Mouse (Mus musculus): ENCODE data around the gene Ccr7. TPM values are rescaled to one million over a fixed set of nuclear protein-coding genes. Genes with fewer than 3 reads are reported as not detected.

Gene Ccr7
- total RNA-seq, 1 experiment from 2014 or later: 0.48 TPM

GRCm38 (mm10) chr11:99137385-99137784 lies 17.5 kb downstream of the Ccr7 start:
- no peak for DNase-seq

DNA sequence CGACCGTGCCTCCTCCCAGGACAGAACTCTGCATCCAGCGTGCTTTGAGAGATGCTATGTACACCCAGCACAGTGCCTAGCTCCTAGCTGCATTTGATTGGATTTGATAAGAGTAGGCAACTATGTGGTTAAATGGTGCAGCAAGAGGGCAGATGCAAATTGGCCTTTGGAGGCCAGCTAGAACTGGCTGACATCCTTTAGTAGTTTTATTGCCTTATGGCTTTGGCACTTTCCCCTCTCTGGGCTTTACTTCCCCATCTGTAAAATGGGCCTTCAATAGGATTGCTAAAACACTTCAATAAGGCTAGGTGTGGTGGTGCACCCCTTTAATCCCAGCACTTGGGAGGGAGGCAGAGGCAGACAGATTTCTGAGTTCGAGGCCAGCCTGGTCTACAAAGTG lies 17.9 kb downstream of the Ccr7 start:
- no peak for DNase-seq

DNA sequence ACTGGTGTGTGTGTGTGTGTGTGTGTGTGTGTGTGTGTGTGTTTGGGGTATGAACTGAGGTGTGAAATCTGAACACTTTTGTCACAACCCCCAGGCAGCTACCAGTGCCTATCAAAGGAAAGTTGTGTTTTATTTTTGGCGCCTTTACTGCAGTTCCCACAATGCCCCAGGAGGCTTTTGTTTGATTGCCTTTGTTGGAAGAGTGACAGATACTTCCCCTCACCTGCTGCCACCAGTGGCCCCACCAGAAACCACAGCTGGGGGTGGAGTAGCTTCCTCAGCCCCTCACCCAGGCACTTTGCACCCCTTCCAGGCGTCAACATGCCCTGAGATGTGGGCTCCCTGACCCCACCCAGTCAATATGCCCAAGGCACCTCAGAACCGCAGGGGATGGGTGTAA lies 18.5 kb downstream of the Ccr7 start:
- no peak for DNase-seq

DNA sequence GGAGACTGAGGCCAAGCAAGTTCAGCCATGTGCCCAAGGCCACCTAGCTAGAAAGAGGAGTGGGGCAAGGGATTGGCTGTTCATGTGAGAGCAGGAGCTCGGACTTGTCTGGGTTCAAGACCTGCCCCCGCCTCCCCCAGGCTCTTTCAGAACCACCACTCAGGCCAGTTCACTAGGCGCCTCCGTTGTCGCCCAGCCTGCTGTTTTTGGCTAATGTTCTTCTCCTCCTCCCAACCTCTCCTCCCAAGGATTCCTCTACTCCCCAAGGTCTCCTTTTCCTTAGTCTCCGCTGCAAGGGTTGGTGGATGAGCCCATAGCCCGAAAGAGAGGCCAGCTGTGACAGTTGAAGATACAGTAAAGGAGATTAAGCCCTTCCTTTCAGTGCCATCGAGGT lies 19.8 kb downstream of the Ccr7 start:
- DNase-seq: no peak

DNA sequence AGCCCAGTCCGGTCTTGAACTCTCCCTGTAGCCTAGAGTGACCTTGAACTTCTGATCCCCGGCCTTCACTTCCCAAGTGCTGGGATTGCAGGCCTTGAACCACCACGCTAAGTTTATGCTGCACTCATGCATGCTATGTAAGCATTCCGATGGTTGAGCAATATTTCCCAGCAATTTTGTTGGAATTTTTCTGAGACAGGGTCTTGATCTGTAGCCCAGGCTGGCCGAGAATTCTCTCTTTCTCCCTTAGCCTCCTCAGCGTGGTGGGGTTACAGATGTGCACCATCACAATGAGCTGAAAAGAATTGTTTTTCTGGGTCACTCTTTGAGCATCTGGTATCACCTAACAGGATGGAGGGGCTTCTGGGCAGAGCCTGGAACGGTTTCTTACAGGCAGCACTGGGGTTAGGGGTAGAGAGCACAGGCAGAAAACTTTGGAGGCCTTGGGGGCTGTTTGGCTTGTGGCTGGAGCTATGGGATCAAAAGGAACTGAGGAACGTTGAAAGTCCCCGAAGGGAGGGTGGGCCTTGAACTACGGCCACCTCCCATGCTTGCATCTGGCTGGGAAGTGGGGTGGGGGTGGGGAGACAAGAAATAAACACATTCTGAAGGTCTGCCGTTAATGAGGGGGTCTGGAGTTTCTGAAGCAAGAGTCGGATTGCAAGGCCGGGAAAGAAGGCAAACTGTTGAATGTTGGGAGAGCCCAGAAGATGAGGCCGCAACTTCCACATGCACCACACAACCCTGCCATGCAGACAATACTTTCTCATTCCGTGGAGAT lies 20.4 kb downstream of the Ccr7 start:
- DNase-seq: peak; percentile 3

- no peak for DNase-seq
These were observed 21.5 kb downstream of the Ccr7 start for GRCm38 (mm10) chr11:99133285-99133897.

DNA sequence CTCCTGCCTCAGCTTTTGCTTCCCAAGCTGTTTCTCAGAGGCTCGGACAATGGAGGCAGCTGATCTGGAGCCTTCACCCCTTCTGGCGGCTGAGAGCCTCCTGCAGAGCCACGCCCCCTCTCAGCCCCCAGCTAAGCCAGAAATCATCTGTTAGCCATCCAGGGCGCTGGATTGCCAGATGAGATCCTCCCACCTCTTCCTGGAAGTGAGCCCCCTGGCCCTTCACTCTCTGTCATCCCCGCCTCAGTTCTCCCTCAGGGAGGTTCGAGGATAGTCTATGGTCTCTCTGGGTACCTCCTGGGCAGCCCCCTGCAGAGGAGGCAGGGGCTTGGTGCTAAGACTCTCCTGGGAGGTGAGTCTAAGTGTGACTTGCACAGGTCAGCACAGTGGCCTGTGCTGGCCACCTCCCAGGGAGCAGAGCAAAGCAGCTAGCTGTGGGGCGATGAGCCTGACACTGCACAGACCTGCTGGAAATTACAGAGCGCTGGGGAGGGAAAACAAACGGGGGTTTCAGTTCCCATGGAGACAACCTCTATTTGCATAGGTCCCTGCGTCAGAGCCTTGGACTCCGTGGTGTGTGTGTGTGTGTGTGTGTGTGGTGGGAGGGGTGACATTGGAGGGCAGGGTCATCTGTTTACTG lies 22.7 kb downstream of the Ccr7 start:
- DNase-seq: peak; percentile 59

DNA sequence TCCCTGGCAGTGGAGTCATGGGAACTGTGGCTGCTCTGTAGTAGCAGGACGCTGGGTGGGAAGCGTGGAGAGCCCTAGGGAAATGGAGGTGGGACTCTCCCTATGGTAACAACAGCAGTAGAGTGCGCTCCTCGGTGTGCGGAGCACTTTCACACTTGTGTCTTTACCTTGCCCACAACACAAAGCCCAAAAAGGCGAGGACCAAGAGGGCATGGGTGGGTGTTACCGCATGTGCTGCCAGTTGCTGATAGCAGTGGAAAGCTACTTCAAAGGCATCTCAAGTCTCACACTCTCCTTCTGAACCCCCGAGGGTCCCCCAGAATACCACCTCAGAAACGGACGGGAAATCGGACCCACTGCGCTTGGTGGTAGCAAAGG lies 23.4 kb downstream of the Ccr7 start:
- no peak for DNase-seq

DNA sequence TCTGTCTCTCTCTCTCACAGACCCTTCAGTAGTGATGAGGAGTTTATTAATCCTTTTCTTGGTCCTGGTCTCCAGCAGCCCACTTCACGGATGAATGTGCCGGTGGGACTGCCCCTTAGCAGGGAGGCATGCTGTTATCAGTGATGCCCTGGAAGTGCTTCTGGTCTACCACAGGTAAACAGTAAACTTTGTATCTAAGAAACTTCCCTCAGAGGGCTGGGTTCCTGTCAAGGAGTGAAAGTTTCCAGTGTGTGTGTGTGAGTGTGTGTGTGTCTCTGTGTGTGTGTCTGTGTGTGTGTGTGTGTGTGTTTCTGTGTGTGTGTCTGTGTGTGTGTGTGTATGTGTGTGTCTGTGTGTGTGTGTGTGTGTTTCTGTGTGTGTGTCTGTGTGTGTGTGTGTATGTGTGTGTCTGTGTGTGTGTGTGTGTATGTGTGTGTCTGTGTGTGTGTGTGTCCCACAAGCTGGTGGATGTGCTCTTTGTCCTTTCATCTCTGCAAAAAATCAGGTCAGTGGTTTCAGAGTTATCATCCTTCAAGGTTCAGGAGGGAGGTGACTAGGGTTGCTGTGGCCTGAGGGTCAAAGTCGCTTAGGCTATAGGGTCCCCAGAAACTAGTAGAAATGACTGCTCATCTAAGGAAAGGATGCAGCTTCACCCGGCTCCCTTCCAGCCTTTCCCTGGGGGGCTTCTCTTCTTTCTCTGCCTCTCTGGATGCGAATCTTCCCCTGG lies 24.0 kb downstream of the Ccr7 start:
- DNase-seq: no peak

- DNase-seq: no peak
These were observed 25.6 kb downstream of the Ccr7 start for GRCm38 (mm10) chr11:99129287-99129686.

DNA sequence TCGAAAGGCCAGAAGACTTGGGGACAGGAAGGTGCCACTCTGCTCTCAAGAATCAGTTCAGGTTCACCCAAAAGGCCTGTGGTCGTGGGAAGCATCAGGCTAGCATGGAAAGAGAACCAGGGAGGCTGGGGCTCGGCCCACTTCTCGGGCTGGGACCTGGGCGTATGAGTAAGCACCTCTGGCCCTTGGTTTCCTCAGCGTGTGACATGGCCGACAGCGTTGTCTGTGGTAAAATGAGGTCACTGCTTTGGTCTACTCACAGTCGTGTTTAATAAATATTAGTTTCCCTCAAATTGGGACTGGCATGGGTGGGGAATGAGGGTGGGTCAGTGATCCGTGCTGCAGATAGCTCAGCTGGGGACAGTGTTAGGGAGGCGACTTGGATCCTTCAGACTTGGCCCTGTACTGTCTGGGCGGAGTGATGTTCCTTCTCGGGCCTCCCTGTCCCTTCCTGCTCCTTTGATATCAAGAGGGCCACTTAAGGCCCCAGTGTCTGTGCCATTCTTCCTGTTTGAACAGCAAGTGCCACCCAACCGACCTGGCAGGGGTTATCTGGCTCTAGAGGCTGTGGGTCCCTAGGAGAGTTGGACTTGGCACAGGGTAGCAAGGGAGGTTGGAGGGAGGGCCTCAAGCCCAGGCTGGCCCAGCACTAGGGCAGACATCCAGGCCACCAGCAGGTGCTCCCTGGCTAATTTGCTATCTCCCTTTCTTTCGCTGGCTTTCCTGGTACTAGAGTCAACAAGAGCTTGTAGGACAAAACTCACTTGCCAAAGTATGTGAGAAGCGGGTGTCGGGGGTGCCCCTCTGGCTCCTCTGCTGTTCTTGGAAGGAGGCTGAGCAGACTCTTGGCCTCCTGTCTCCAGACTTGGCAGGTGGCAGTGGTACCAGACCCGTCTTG lies 26.8 kb downstream of the Ccr7 start:
- no peak for DNase-seq

GRCm38 (mm10) chr11:99126482-99127253 lies 28.2 kb downstream of the Ccr7 start:
- no peak for DNase-seq

DNA sequence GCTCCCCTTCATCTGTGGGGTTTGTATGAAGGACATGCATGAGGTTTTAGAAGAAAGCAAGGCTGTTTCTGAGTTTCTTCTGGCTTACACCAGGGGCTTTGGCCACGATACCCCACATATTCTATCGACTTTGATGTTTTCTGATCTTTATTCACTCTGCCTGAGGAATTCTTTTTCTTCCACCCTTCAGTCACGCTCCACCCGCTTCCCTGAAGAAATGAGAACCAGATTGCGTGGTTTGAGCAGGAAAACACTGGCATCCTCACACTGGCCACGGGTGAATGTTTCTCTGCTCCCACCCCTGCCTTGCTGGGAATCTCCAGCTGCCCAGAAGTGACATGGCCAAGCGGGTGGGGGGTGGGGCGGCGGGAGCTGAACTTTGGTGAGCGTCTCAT lies 30.2 kb downstream of the Ccr7 start:
- DNase-seq: no peak

DNA sequence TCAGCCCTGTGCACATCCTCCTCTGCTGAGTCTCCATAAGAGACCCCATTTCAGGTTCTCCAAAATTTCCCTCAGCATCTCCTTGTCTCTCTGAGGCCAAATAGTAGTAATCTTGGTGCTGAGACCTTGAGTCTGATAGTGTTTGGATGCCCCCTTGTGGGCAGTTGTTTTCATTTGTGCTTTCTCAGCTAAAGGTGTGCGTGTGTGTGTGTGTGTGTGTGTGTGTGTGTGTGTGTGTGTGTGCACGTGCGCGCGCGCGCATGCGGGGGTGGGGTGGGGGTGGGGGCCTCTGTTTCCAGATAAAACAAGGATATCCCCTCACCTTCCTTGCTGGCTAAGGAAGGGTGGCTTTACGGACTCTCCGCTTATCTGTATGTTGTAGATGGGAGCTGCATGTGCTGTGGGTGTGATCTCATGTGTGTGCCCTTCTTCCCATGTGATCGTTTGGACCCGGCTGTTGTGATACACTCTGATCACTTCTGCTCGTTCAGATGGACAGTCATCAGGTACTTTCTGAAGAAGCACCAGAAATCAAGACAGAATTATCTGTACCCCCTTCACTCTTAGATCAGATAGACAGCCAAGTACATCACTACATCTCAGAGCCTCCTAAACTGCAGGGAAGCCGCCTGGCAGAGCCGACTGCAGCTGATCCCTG lies 30.8 kb downstream of the Ccr7 start:
- DNase-seq: peak; percentile 68

GRCm38 (mm10) chr11:99122703-99123102 lies 32.2 kb downstream of the Ccr7 start:
- DNase-seq: no peak

DNA sequence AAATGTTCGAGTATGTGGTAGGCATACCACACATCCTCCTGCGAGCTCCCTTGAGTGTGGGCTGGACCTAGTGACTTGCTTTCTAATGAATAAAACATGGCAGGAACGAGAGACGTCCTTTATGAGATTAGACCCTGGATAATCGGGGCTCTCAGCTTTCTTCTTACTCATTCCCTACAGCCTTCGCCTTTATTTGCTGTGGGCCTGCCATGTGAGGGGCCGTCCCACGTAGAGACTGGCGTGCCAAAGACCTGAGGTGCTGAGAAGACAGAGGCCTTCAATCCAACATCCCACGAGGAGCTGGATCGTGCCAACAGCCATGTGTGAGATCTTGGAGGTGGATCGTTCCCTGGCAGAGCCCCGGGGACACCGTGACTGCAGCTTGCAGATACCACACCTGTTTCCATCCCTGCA lies 33.7 kb downstream of the Ccr7 start:
- no peak for DNase-seq

DNA sequence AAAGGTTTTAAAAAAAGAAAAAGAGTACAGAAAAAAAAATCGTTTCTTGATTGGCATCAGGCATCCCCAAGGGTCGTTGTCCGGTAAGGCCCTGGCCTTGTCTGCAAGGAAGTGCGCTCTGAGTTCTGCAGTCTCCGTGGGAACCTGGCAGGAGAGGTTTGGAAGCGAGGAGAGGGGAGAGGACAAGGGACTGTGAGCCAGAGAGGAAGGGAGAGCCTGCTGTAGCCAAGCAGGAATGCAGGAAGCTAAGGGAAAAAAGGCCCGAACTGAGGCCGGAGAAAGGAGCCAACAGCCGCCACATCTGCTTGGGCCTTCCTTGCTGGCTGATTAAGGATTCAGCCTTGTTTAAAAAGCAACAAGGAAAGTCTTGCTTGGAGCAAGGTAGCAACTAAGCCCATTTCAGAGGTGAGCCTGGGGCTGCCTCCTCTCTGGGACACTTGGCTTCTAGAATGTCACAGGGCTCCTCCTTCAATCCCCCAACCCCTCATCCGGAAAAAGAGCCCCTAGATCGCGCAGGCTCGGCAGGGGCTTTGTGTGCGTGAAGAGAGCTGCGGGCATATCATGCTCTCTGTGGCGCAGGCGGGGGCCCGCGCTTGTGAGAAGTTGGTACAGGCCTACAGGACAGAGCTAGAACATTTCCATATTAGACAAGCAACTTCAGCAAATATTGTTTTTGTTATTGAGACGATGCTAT lies 34.2 kb downstream of the Ccr7 start:
- DNase-seq: no peak

DNA sequence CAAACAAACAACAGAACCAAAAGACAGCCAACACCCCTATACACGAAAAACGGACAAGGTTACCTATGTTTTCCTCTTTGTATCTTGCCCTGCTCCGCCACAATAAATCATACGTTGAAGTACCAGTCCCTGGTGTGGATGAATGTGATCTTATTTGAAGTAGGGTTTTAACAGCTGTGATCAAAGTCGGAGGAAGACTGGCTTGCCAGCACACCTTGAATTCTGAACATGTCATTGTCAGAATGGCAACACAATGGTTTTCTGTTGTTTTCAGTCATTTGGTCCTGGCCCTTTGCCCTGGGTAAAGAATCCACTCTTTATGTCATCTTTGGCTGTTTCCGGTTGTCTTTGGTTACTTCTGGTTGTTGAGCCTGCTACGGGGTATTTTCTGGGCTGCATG lies 35.9 kb downstream of the Ccr7 start:
- DNase-seq: no peak

GRCm38 (mm10) chr11:99118420-99118819 lies 36.5 kb downstream of the Ccr7 start:
- DNase-seq: no peak

GRCm38 (mm10) chr11:99117907-99118306 lies 37.0 kb downstream of the Ccr7 start:
- no peak for DNase-seq

Measured in adrenal gland, postnatal 14 days (tissue).